Mouse (Mus musculus) midbrain, embryonic 15.5 days (tissue): ENCODE data around the gene Vps8. TPM values are rescaled to one million over a fixed set of nuclear protein-coding genes. Genes with fewer than 3 reads are reported as not detected.

Experiments used
- ATAC-seq: fragments of 200-750 bp; cut with Nextera tagmentation; replicated peaks from 2 replicates; pipeline ENCODE4 v1.8.0; 2017; ENCODE audit warnings: moderate TSS enrichment
- H3K27ac ChIP-seq: fragments of 300-500 bp; sonication (generic); 2 replicates; pipeline ENCODE4 v1.5.1; 2015; ENCODE audit warnings: mild to moderate bottlenecking, inconsistent platforms
- H3K27me3 ChIP-seq: fragments of 300-500 bp; sonication (generic); replicated peaks from 2 replicates; pipeline ENCODE4 v1.6.1; 2015; ENCODE audit warnings: inconsistent platforms
- H3K36me3 ChIP-seq: fragments of 300-500 bp; sonication (generic); replicated peaks from 2 replicates; pipeline ENCODE4 v1.6.1; 2015; ENCODE audit warnings: inconsistent platforms
- H3K4me1 ChIP-seq: fragments of 300-500 bp; sonication (generic); 2 replicates; pipeline ENCODE4 v1.6.1; 2015; ENCODE audit warnings: inconsistent platforms
- H3K4me2 ChIP-seq: fragments of 300-500 bp; sonication (generic); 2 replicates; pipeline ENCODE4 v1.6.1; 2015; ENCODE audit warnings: inconsistent platforms, mild to moderate bottlenecking, moderate library complexity
- H3K4me3 ChIP-seq: fragments of 300-500 bp; sonication (generic); 2 replicates; pipeline ENCODE4 v1.5.1; 2015; ENCODE audit warnings: mild to moderate bottlenecking, inconsistent platforms
- H3K9ac ChIP-seq: fragments of 300-500 bp; sonication (generic); 2 replicates; pipeline ENCODE4 v1.6.1; 2015; ENCODE audit warnings: mild to moderate bottlenecking, inconsistent platforms
- H3K9me3 ChIP-seq: fragments of 300-500 bp; sonication (generic); 2 replicates; pipeline ENCODE4 v1.6.1; 2016; ENCODE audit warnings: inconsistent platforms
- WGBS: fragments of 180-500 bp; shearing (Covaris S2); methylation state at CpG from one replicate; pipeline ENCODE4 v1.1.7; 2015; ENCODE audit warnings: mixed read lengths; 5-methylcytosine and 5-hydroxymethylcytosine counted together
- polyA plus RNA-seq: library from polyadenylated mRNA; unstranded; fragments of >200 nt; fragmentation: Nextera tagmentation; extraction: Ambion mirVana; gene quantifications from 2 replicates; pipeline ENCODE4 v1.2.1, GENCODE M21; 2015

Gene Vps8
- polyA plus RNA-seq, 1 experiment from 2014 or later, result 37.5 TPM

GRCm38 (mm10) chr16:21448464-21448863 lies 25.5 kb downstream of the Vps8 start:
- Histone ChIP-seq H3K27ac (no peak overlapping the region), H3K36me3 (0 out of 2 replicates have a peak, but pooled peaks cover 2% of the 10 kb centered on the region), H3K4me2 (no peak overlapping the region), H3K4me3 (no peak overlapping the region), H3K9me3 (no peaks in the 10 kb centered on the region), H3K4me1 (no peaks in the 10 kb centered on the region), H3K27me3 (no peaks in the 10 kb centered on the region), H3K9ac (no peak overlapping the region)
- ATAC-seq, result no peak
- 91% methylated on average over 5 of the region's 5 CpGs for WGBS

DNA sequence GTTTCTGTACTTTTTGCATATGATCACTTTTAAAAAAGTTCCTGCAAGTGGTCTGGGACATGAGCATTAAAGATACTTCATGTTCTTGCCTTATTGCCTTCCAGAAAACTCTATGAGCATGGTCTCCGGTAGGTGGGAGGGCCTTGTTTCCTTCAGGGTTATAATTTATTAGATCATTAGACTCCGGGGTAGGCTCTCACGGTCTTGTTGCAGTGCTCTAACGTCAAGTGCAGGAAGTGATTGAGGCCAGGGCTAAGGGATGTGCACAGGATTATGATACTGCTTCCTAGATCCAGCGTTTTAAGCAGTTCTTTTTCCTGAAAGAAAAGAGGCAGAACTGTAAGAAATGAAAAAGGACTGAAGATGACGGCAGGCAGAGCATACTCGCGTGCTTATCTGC lies 27.0 kb downstream of the Vps8 start:
- no peak for ATAC-seq
- Histone ChIP-seq H3K4me2 (no peak overlapping the region), H3K9me3 (no peaks in the 10 kb centered on the region), H3K9ac (no peak overlapping the region), H3K27me3 (no peaks in the 10 kb centered on the region), H3K4me3 (no peak overlapping the region), H3K36me3 (no peaks in the 10 kb centered on the region), H3K27ac (no peak overlapping the region), H3K4me1 (no peaks in the 10 kb centered on the region)
- 85% methylated on average over 8 of the region's 8 CpGs for WGBS

DNA sequence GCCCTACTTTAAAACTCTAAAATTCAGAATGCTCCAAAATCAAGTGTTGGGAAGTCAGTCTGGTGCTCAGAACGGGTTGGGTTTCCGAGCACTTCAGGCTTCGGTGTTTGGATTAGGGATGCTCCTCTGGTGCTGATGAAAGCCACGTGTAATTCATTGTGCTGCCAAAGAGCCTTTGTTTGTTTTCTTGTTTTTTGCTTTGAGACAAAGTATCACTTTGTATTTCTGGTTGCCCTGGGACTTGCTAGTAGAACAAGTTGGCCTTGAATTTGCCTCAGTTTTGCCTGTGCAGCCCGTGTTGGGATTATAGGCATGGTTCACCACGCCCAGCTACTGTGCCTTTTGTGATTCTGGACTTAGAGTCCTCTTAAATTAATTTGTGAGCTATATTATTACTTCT lies 29.7 kb downstream of the Vps8 start:
- H3K4me3 ChIP-seq, result no peak overlapping the region
- 81% methylated on average over 6 of the region's 6 CpGs for WGBS

GRCm38 (mm10) chr16:21457639-21458369 lies 34.9 kb downstream of the Vps8 start:
- no peak overlapping the region for H3K9ac ChIP-seq
- H3K4me2 ChIP-seq, result no peak overlapping the region
- peaks cover 19% of the 10 kb centered on the region; the same call in 1 of the 2 replicates for H3K36me3 ChIP-seq
- no peak for ATAC-seq
- no peak overlapping the region for H3K27ac ChIP-seq
- H3K9me3 ChIP-seq, result no peaks in the 10 kb centered on the region
- WGBS, result 83% methylated on average over 14 of the region's 14 CpGs
- H3K4me1 ChIP-seq, result no peaks in the 10 kb centered on the region
- no peaks in the 10 kb centered on the region for H3K27me3 ChIP-seq
- H3K4me3 ChIP-seq, result no peak overlapping the region

More for the DNA sequence above, 29.7 kb downstream of the Vps8 start:
- H3K9me3 ChIP-seq, result no peaks in the 10 kb centered on the region
- H3K9ac ChIP-seq, result no peak overlapping the region
- no peaks in the 10 kb centered on the region for H3K27me3 ChIP-seq
- no peak for ATAC-seq
- H3K27ac ChIP-seq, result no peak overlapping the region
- H3K4me1 ChIP-seq, result no peaks in the 10 kb centered on the region
- H3K4me2 ChIP-seq, result no peak overlapping the region
- H3K36me3 ChIP-seq, result peaks cover under 1% of the 10 kb centered on the region; the same call in 1 of the 2 replicates

DNA sequence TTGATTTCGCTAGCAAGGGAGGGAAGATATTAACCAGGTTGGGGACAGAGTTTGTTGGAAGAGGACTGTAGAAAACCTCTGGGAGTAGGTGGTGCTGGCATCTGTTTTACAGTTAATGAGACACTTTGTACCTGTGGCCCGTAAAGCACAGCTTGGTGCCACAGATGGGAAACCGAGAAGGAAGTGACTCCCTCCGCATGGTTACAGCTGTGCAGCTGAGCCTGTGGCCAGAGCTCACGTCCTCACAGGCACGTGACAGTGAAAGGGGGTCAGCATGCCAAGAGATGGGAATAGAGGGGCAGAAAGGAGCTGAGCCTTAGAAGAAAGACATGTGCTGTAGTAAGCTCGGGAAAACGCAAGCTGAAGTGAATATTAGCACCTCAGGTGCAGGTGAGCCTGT lies 43.0 kb downstream of the Vps8 start:
- Histone ChIP-seq H3K9ac (no peak overlapping the region), H3K4me3 (no peak overlapping the region), H3K36me3 (peaks cover 23% of the 10 kb centered on the region), H3K9me3 (no peaks in the 10 kb centered on the region), H3K4me1 (no peaks in the 10 kb centered on the region), H3K27me3 (no peaks in the 10 kb centered on the region), H3K27ac (no peak overlapping the region), H3K4me2 (no peak overlapping the region)
- 76% methylated on average over 8 of the region's 8 CpGs for WGBS
- ATAC-seq, result no peak

DNA sequence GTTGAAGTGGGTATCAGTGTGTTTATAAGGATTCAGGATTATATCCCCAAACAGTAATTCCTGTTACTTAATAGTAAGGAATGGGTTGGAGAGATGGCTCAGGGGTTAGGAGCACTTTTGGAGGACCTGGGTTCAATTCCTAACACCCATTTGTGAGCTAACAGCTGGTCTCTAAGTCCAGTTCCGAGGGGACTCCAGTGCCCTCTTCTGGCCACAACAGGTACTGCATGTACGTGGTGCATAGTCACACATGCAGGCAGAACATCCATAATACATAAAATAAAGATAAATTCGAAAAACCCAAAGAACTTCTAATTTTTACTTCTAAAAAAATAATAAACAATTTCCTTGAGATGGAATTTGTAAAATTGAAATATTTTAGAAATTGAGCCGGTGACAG lies 47.5 kb downstream of the Vps8 start:
- WGBS, result 89% methylated on average over 4 of the region's 4 CpGs

DNA sequence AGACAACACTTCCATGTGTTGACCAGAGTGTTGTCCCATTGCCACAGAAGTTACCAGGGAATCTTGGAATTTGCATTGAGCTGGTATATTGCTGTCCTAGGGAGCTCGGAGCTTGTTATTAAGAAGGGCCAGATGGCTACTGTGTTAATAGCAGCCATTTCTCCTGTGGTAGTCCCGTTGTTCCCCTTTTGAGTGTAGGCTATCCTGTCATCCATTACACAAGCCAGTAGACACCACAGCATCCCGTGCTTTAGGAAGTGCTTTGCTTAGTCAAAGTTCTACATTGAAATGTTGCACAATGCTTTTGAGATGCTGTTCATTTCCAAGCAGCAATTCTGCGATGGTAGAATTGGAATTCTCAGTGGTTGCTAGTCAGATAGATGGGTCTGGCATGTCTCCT lies 54.2 kb downstream of the Vps8 start:
- no peak overlapping the region for H3K9ac ChIP-seq
- no peaks in the 10 kb centered on the region for H3K4me1 ChIP-seq
- no peak for ATAC-seq
- H3K36me3 ChIP-seq, result peaks cover 36% of the 10 kb centered on the region
- H3K4me3 ChIP-seq, result no peak overlapping the region
- H3K27ac ChIP-seq, result no peak overlapping the region
- no peaks in the 10 kb centered on the region for H3K9me3 ChIP-seq
- no peak overlapping the region for H3K4me2 ChIP-seq
- H3K27me3 ChIP-seq, result no peaks in the 10 kb centered on the region
- 91% methylated on average over 4 of the region's 4 CpGs for WGBS

More for the DNA sequence above, 47.5 kb downstream of the Vps8 start:
- Histone ChIP-seq H3K9me3 (no peaks in the 10 kb centered on the region), H3K36me3 (peaks cover 28% of the 10 kb centered on the region), H3K4me1 (no peaks in the 10 kb centered on the region), H3K4me2 (no peak overlapping the region), H3K4me3 (no peak overlapping the region), H3K27ac (no peak overlapping the region), H3K27me3 (no peaks in the 10 kb centered on the region), H3K9ac (no peak overlapping the region)
- no peak for ATAC-seq

- Histone ChIP-seq H3K27ac (no peak overlapping the region), H3K9me3 (no peaks in the 10 kb centered on the region), H3K27me3 (no peaks in the 10 kb centered on the region), H3K4me1 (no peaks in the 10 kb centered on the region), H3K4me2 (no peak overlapping the region), H3K36me3 (peaks cover 33% of the 10 kb centered on the region), H3K9ac (no peak overlapping the region), H3K4me3 (no peak overlapping the region)
- WGBS, result 93% methylated on average over 9 of the region's 9 CpGs
- no peak for ATAC-seq
Observed at GRCm38 (mm10) chr16:21478376-21478775, 55.5 kb downstream of the Vps8 start.

- no peak for ATAC-seq
- Histone ChIP-seq H3K9ac (no peak overlapping the region), H3K9me3 (no peaks in the 10 kb centered on the region), H3K27ac (no peak overlapping the region), H3K4me3 (no peak overlapping the region), H3K36me3 (peaks cover 4% of the 10 kb centered on the region; the same call in 1 of the 2 replicates), H3K27me3 (no peaks in the 10 kb centered on the region), H3K4me1 (no peaks in the 10 kb centered on the region), H3K4me2 (no peak overlapping the region)
- 93% methylated on average over 5 of the region's 5 CpGs for WGBS
Observed at GRCm38 (mm10) chr16:21483803-21484202, 60.9 kb downstream of the Vps8 start.

GRCm38 (mm10) chr16:21485716-21486115 lies 62.8 kb downstream of the Vps8 start:
- H3K27ac ChIP-seq, result no peak overlapping the region
- H3K9me3 ChIP-seq, result no peaks in the 10 kb centered on the region
- H3K4me2 ChIP-seq, result no peak overlapping the region
- no peak for ATAC-seq
- WGBS, result 68% methylated on average over 5 of the region's 5 CpGs
- H3K36me3 ChIP-seq, result no peaks in the 10 kb centered on the region
- no peak overlapping the region for H3K4me3 ChIP-seq
- H3K4me1 ChIP-seq, result no peaks in the 10 kb centered on the region
- no peaks in the 10 kb centered on the region for H3K27me3 ChIP-seq
- H3K9ac ChIP-seq, result no peak overlapping the region

GRCm38 (mm10) chr16:21488413-21488812 lies 65.5 kb downstream of the Vps8 start:
- H3K9ac ChIP-seq, result no peak overlapping the region
- no peak overlapping the region for H3K4me2 ChIP-seq
- H3K36me3 ChIP-seq, result no peaks in the 10 kb centered on the region
- peaks cover 9% of the 10 kb centered on the region for H3K4me1 ChIP-seq
- no peaks in the 10 kb centered on the region for H3K27me3 ChIP-seq
- no peak overlapping the region for H3K27ac ChIP-seq
- WGBS, result 53% methylated on average over 4 of the region's 4 CpGs
- peak; percentile 54; the same call in 1 of the 2 replicates for ATAC-seq
- no peaks in the 10 kb centered on the region for H3K9me3 ChIP-seq
- no peak overlapping the region for H3K4me3 ChIP-seq

DNA sequence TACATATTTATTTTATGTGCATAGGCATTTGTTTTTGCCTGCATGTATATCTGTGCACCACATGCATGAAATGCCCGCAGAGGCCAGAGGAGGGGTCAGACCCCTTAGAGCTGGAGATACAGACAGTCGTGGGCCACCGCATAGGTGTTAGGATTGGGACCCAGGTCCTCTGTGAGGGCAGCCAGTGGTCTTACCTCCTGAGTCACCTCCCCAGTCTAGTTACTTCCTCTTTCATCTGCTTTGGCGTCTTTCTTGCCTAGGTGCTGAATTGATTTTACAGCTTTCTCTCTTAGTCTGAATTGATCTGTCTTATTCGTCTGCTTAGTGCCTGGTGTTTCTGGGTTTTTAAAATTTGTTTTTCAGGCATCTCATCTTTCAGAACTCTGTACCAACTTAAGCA lies 69.4 kb downstream of the Vps8 start:
- Histone ChIP-seq H3K4me1 (peaks cover 9% of the 10 kb centered on the region), H3K9ac (no peak overlapping the region), H3K27me3 (no peaks in the 10 kb centered on the region), H3K4me2 (no peak overlapping the region), H3K9me3 (no peaks in the 10 kb centered on the region), H3K27ac (peak overlapping the region; percentile 43; the same call in 1 of the 2 replicates), H3K36me3 (0 out of 2 replicates have a peak, but pooled peaks cover 3% of the 10 kb centered on the region), H3K4me3 (no peak overlapping the region)
- ATAC-seq, result peak; percentile 31; the same call in 1 of the 2 replicates
- WGBS, result 56% methylated on average over 5 of the region's 5 CpGs

DNA sequence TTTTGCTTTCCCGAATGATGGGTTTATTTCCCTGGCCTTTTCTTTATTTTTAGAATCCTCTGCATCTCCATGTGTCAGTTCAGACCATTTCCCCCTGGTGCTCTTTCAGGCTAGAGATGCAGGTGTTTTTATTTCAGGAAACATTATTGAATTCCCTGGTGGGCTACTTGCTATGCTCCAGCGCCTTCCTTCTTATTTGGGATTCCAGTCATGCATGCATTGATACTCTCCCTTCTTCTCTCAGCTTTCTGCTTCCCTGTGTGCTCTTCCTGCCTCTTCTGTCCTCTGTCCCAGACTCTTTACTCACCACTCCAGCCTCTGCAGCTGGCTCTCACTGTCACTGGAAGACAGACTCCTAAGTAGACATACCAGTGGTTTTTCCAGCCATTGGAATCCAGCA lies 70.0 kb downstream of the Vps8 start:
- 0 out of 2 replicates have a peak, but pooled peaks cover 3% of the 10 kb centered on the region for H3K36me3 ChIP-seq
- no peaks in the 10 kb centered on the region for H3K9me3 ChIP-seq
- H3K4me2 ChIP-seq, result no peak overlapping the region
- no peak overlapping the region for H3K4me3 ChIP-seq
- H3K27ac ChIP-seq, result peak overlapping the region; percentile 43; the same call in 1 of the 2 replicates
- peaks cover 9% of the 10 kb centered on the region for H3K4me1 ChIP-seq
- 0 out of 2 replicates have a peak, but pooled peaks have one; percentile 56 for ATAC-seq
- H3K27me3 ChIP-seq, result no peaks in the 10 kb centered on the region
- 17% methylated on average over 2 of the region's 2 CpGs for WGBS
- no peak overlapping the region for H3K9ac ChIP-seq
